Mouse (Mus musculus) CH12.LX (cell line): ENCODE measurements at regions not wholly inside any gene's neighbourhood (a gene's known extent, or its start where the extent isn't known, plus 50 kb on each side); places are given as distances from the start of the nearest gene placed in this dataset.

ENCODE experiments used
- DNase-seq: peaks from one replicate; pipeline ENCODE4 v3.0.0-alpha.2; 2013; ENCODE audit errors: extremely low read depth
- H3K27ac ChIP-seq: 2 replicates; pipeline ENCODE4 v1.5.1; 2012; ENCODE audit warnings: low read depth, mild to moderate bottlenecking, control low read depth, moderate library complexity; ENCODE audit not compliant: insufficient read depth
- H3K27me3 ChIP-seq: replicated peaks from 2 replicates; pipeline ENCODE3; 2012; ENCODE audit warnings: inconsistent platforms
- H3K36me3 ChIP-seq, 2 experiments: replicated peaks in 1 of 2; 2 replicates each; pipeline versions ENCODE3 to v1.6.1; 2012; ENCODE audit warnings: inconsistent platforms in 1 of 2, low read length in 1 of 2, mild to moderate bottlenecking in 1 of 2, mixed read lengths in 1 of 2, moderate library complexity in 1 of 2; ENCODE audit not compliant: control insufficient read depth in 1 of 2, insufficient read depth in 1 of 2
- H3K4me1 ChIP-seq, 2 experiments: 2 replicates each; pipeline ENCODE4 v1.6.1; 2012; ENCODE audit warnings: inconsistent platforms in 1 of 2, moderate library complexity in 1 of 2; ENCODE audit not compliant: insufficient read depth in 2 of 2, control insufficient read depth in 1 of 2
- H3K4me2 ChIP-seq: 2 replicates; pipeline ENCODE4 v1.6.1; 2012; ENCODE audit warnings: low read depth, mild to moderate bottlenecking, control low read depth; ENCODE audit not compliant: poor library complexity, insufficient read depth, severe bottlenecking
- H3K4me3 ChIP-seq, 3 experiments: fragments of 150-350 bp in 1 of 3; sonication (generic) in 1 of 3; replicated peaks in 1 of 3; 2 replicates each; pipeline versions ENCODE3 to v1.5.1; 2011 to 2012; ENCODE audit warnings: low read depth in 2 of 3, low read length in 2 of 3, mild to moderate bottlenecking in 2 of 3, moderate library complexity in 2 of 3, control low read depth in 1 of 3, improper control_type of control experiment in 1 of 3, inconsistent platforms in 1 of 3, mixed read lengths in 1 of 3; ENCODE audit not compliant: poor library complexity in 1 of 3
- H3K79me2 ChIP-seq: replicated peaks from 2 replicates; pipeline ENCODE4 v1.6.1; 2012; ENCODE audit warnings: mild to moderate bottlenecking, moderate library complexity; ENCODE audit not compliant: control insufficient read depth, poor library complexity, insufficient read depth, severe bottlenecking; ENCODE audit errors: extremely low read depth
- H3K9ac ChIP-seq: 2 replicates; pipeline ENCODE4 v1.6.1; 2012; ENCODE audit warnings: low read depth, mild to moderate bottlenecking, control low read depth, moderate library complexity; ENCODE audit not compliant: insufficient read depth
- H3K9me3 ChIP-seq: replicated peaks from 2 replicates; pipeline ENCODE3; 2012; ENCODE audit warnings: low read length, inconsistent platforms, mixed read lengths
- BHLHE40 ChIP-seq: IDR thresholded peaks from 2 replicates; pipeline ENCODE4 v1.6.1; 2011; ENCODE audit warnings: mild to moderate bottlenecking, low read depth, low read length, improper control_type of control experiment
- CHD1 ChIP-seq: IDR thresholded peaks from 2 replicates; pipeline ENCODE4 v1.6.1; 2012; ENCODE audit warnings: low read depth, low read length, improper control_type of control experiment, inconsistent platforms
- CHD2 ChIP-seq: IDR thresholded peaks from 2 replicates; pipeline ENCODE4 v1.6.1; 2011; ENCODE audit warnings: low read length, improper control_type of control experiment
- CTCF ChIP-seq, 2 experiments: IDR thresholded peaks in 1 of 2; conservative IDR thresholded peaks in 1 of 2; 2 replicates each; pipeline ENCODE4 v1.5.1; 2011 to 2012; ENCODE audit warnings: low read depth in 2 of 2, low read length in 2 of 2, improper control_type of control experiment in 1 of 2, inconsistent platforms in 1 of 2, mild to moderate bottlenecking in 1 of 2, moderate library complexity in 1 of 2
- E2F4 ChIP-seq: IDR thresholded peaks from 2 replicates; pipeline ENCODE4 v1.6.1; 2011; ENCODE audit warnings: low read depth, low read length, improper control_type of control experiment; ENCODE audit not compliant: insufficient replicate concordance
- EP300 ChIP-seq: IDR thresholded peaks from 2 replicates; pipeline ENCODE4 v1.6.1; 2011; ENCODE audit warnings: low read length, improper control_type of control experiment
- ETS1 ChIP-seq: conservative IDR thresholded peaks from 2 replicates; pipeline ENCODE4 v1.6.1; 2012; ENCODE audit warnings: low read depth, mild to moderate bottlenecking, inconsistent platforms, low read length, improper control_type of control experiment, moderate library complexity
- HCFC1 ChIP-seq: IDR thresholded peaks from 2 replicates; pipeline ENCODE4 v1.6.1; 2012; ENCODE audit warnings: low read depth, mild to moderate bottlenecking, inconsistent platforms, low read length, improper control_type of control experiment
- JUND ChIP-seq: conservative IDR thresholded peaks from 2 replicates; pipeline ENCODE4 v1.6.1; 2011; ENCODE audit warnings: low read depth, low read length, improper control_type of control experiment
- KAT2A ChIP-seq: IDR thresholded peaks from 2 replicates; pipeline ENCODE4 v1.6.1; 2012; ENCODE audit warnings: low read length, improper control_type of control experiment, inconsistent platforms; ENCODE audit not compliant: insufficient replicate concordance
- MAFK ChIP-seq: IDR thresholded peaks from 2 replicates; pipeline ENCODE4 v1.6.1; 2011; ENCODE audit warnings: low read length, improper control_type of control experiment; ENCODE audit not compliant: insufficient replicate concordance
- MAZ ChIP-seq: IDR thresholded peaks from 2 replicates; pipeline ENCODE4 v1.6.1; 2012; ENCODE audit warnings: low read depth, mild to moderate bottlenecking, inconsistent platforms, low read length, improper control_type of control experiment, moderate library complexity
- MEF2A ChIP-seq: IDR thresholded peaks from 2 replicates; pipeline ENCODE4 v1.6.1; 2014; ENCODE audit warnings: low read depth, mild to moderate bottlenecking, inconsistent platforms, low read length, improper control_type of control experiment, borderline replicate concordance
- MXI1 ChIP-seq: IDR thresholded peaks from 2 replicates; pipeline ENCODE4 v1.6.1; 2011; ENCODE audit warnings: mild to moderate bottlenecking, low read depth, low read length, improper control_type of control experiment
- MYC ChIP-seq: IDR thresholded peaks from 2 replicates; pipeline ENCODE4 v1.6.1; 2011; ENCODE audit warnings: low read depth, mild to moderate bottlenecking, improper control_type of control experiment, low read length
- NELFE ChIP-seq: IDR thresholded peaks from 2 replicates; pipeline ENCODE4 v1.6.1; 2011; ENCODE audit warnings: low read depth, low read length, improper control_type of control experiment
- PAX5 ChIP-seq: IDR thresholded peaks from 2 replicates; pipeline ENCODE4 v1.6.1; 2012; ENCODE audit warnings: low read length, inconsistent platforms, mixed read lengths
- POLR2A ChIP-seq: IDR thresholded peaks from 2 replicates; pipeline ENCODE4 v1.6.1; 2011; ENCODE audit warnings: low read depth, mild to moderate bottlenecking, improper control_type of control experiment, low read length
- POLR2AphosphoS2 ChIP-seq: IDR thresholded peaks from 2 replicates; pipeline ENCODE4 v1.6.1; 2011; ENCODE audit warnings: low read depth, low read length, improper control_type of control experiment
- RCOR1 ChIP-seq: conservative IDR thresholded peaks from 2 replicates; pipeline ENCODE4 v1.6.1; 2012; ENCODE audit warnings: low read depth, mild to moderate bottlenecking, inconsistent platforms, low read length, improper control_type of control experiment
- SIN3A ChIP-seq: IDR thresholded peaks from 2 replicates; pipeline ENCODE4 v1.6.1; 2012; ENCODE audit warnings: low read length, improper control_type of control experiment, inconsistent platforms
- SMC3 ChIP-seq: IDR thresholded peaks from 2 replicates; pipeline ENCODE4 v1.6.1; 2011; ENCODE audit warnings: low read depth, low read length, improper control_type of control experiment
- TBP ChIP-seq: conservative IDR thresholded peaks from 2 replicates; pipeline ENCODE4 v1.6.1; 2011; ENCODE audit warnings: low read depth, low read length, improper control_type of control experiment
- TCF12 ChIP-seq: IDR thresholded peaks from 2 replicates; pipeline ENCODE4 v1.6.1; 2014; ENCODE audit warnings: low read depth, mild to moderate bottlenecking, inconsistent platforms, low read length, improper control_type of control experiment
- UBTF ChIP-seq: IDR thresholded peaks from 2 replicates; pipeline ENCODE4 v1.6.1; 2012; ENCODE audit warnings: low read depth, mild to moderate bottlenecking, inconsistent platforms, low read length, improper control_type of control experiment, moderate library complexity
- USF1 ChIP-seq: IDR thresholded peaks from 2 replicates; pipeline ENCODE4 v1.6.1; 2014; ENCODE audit warnings: low read depth, mild to moderate bottlenecking, inconsistent platforms, low read length, improper control_type of control experiment
- USF2 ChIP-seq: conservative IDR thresholded peaks from 2 replicates; pipeline ENCODE4 v1.6.1; 2011; ENCODE audit warnings: low read depth, low read length, improper control_type of control experiment
- ZC3H11A ChIP-seq: IDR thresholded peaks from 2 replicates; pipeline ENCODE4 v1.6.1; 2012; ENCODE audit warnings: low read depth, mild to moderate bottlenecking, inconsistent platforms, low read length, improper control_type of control experiment
- ZKSCAN1 ChIP-seq: IDR thresholded peaks from 2 replicates; pipeline ENCODE4 v1.6.1; 2012; ENCODE audit warnings: low read depth, inconsistent platforms, low read length, improper control_type of control experiment, borderline replicate concordance
- ZMIZ1 ChIP-seq: IDR thresholded peaks from 2 replicates; pipeline ENCODE4 v1.6.1; 2012; ENCODE audit warnings: low read depth, mild to moderate bottlenecking, inconsistent platforms, low read length, improper control_type of control experiment
- ZNF384 ChIP-seq: IDR thresholded peaks from 2 replicates; pipeline ENCODE4 v1.6.1; 2012; ENCODE audit warnings: low read depth, low read length, improper control_type of control experiment, inconsistent platforms
- dilution Hi-C: fragments of 300-500 bp; cut with MboI; formaldehyde crosslinking; loops from 2 replicates; pipeline ENCODE4 v1.14.3; 2020; ENCODE audit warnings: low sequenced_read_pairs; ENCODE audit not compliant: extremely low pct_unique_long_range_greater_than_20kb, extremely low pct_ligation_motif_present
- in situ Hi-C: fragments of 300-500 bp; cut with MboI; formaldehyde crosslinking; loops from 3 replicates; pipeline ENCODE4 v1.14.3; 2019; ENCODE audit warnings: low sequenced_read_pairs, low pct_ligation_motif_present, low pct_unique_long_range_greater_than_20kb, mixed read lengths

DNA sequence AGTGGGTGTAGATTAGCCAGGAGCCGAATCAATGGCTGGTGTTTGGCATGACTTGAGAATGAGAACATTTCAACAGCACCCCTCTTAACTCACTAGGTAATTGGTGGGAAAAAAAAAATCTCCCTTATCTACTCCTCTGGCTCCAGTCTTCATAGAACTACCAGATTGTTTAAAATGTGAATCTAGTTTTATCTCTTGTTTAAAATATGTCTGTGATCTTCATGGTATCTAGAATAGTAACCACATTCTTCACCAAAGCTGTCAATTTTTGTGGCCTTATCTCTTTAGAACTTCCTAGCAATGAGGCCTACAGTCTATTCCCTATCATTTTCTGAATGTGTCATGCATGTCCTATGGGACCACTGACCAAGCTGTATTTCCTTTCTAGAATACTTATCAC is 134.4 kb upstream of the Atp2b1 start:
- H3K9me3 ChIP-seq = no peaks in the 10 kb centered on the region
- in situ Hi-C loops (no loop called here), dilution Hi-C loops (no loop called here)
- no peak overlapping the region; the same call in 1 of the 2 replicates for H3K27ac ChIP-seq
- TF ChIP-seq POLR2A = no peak
- no peak for TF ChIP-seq CTCF (conservative IDR thresholded peaks at IDR 0.05 in 1 of 2, IDR thresholded peaks at IDR 0.05 in 1 of 2; ENCODE audit: low read depth in 2 of 2, low read length in 2 of 2)
- TF ChIP-seq MXI1 = no peak
- TF ChIP-seq CHD1 = no peak
- TF ChIP-seq NELFE = no peak
- no peak for TF ChIP-seq RCOR1
- TF ChIP-seq ZMIZ1 = no peak
- TF ChIP-seq UBTF = no peak
- TF ChIP-seq MAFK = no peak
- TF ChIP-seq SIN3A = no peak
- H3K9ac ChIP-seq = no peak overlapping the region
- no peaks in the 10 kb centered on the region for H3K79me2 ChIP-seq
- H3K4me3 ChIP-seq = no peak overlapping the region
- H3K4me2 ChIP-seq = 0 out of 2 replicates have a peak overlapping the region, but pooled peaks have one; percentile 22
- H3K27me3 ChIP-seq = no peaks in the 10 kb centered on the region
- DNase-seq = no peak
- H3K4me1 ChIP-seq = peaks cover 21 to 50% of the 10 kb centered on the region in 2 experiments
- H3K36me3 ChIP-seq = no peaks in the 10 kb centered on the region

GRCm38 (mm10) chr10:98780938-98781337 is 133.3 kb upstream of the Atp2b1 start:
- Histone ChIP-seq H3K4me3 (peak overlapping the region in 2 of 3 experiments; percentile 36 to 39), H3K9ac (peak overlapping the region; percentile 50; the same call in 1 of the 2 replicates), H3K36me3 (no peaks in the 10 kb centered on the region), H3K27me3 (no peaks in the 10 kb centered on the region), H3K4me1 (peaks cover 18 to 47% of the 10 kb centered on the region in 2 experiments), H3K27ac (peak overlapping the region; percentile 64; the same call in 1 of the 2 replicates), H3K79me2 (no peaks in the 10 kb centered on the region), H3K4me2 (peak overlapping the region; percentile 90), H3K9me3 (no peaks in the 10 kb centered on the region)
- DNase-seq = peak; percentile 89
- in situ Hi-C loops = no loop called here
- dilution Hi-C loops = no loop called here
- TF ChIP-seq EP300 (peak; percentile 96), CHD2 (peak; percentile 69), ZC3H11A (no peak), HCFC1 (no peak), PAX5 (no peak), MYC (peak; percentile 63; the same call in 1 of the 2 replicates), MAFK (peak; percentile 77), BHLHE40 (peak; percentile 96), USF1 (no peak), SMC3 (peak; percentile 20), CTCF (conservative IDR thresholded peaks at IDR 0.05 in 1 of 2, IDR thresholded peaks at IDR 0.05 in 1 of 2; ENCODE audit: low read depth in 2 of 2, low read length in 2 of 2) (no peak), ZNF384 (no peak; the same call in 1 of the 2 replicates), NELFE (no peak), KAT2A (0 out of 2 replicates have a peak, but pooled peaks have one; percentile 41), MAZ (peak; percentile 76; the same call in 1 of the 2 replicates), E2F4 (no peak), TBP (peak; percentile 86), ETS1 (peak; percentile 98), POLR2AphosphoS2 (no peak), JUND (peak; percentile 58; the same call in 1 of the 2 replicates), ZMIZ1 (no peak; the same call in 1 of the 2 replicates), CHD1 (no peak), USF2 (no peak), RCOR1 (peak; percentile 83), TCF12 (peak; percentile 87), MEF2A (peak; percentile 99), POLR2A (no peak; the same call in 1 of the 2 replicates), SIN3A (peak; percentile 64; the same call in 1 of the 2 replicates), ZKSCAN1 (no peak), UBTF (no peak), MXI1 (no peak; the same call in 1 of the 2 replicates)
